Mouse (Mus musculus) neural tube, embryonic 14.5 days (tissue): Measurements from ENCODE around the gene D630045J12Rik. TPM values are rescaled to one million over a fixed set of nuclear protein-coding genes. Genes with fewer than 3 reads are reported as not detected.

ENCODE experiments used
- ATAC-seq: fragments of 200-750 bp; cut with Nextera tagmentation; 2 replicates; pipeline ENCODE4 v1.8.0; 2017; ENCODE audit warnings: low read depth, mild to moderate bottlenecking, moderate TSS enrichment, moderate library complexity
- H3K27ac ChIP-seq: fragments of 300-500 bp; sonication (generic); 2 replicates; pipeline ENCODE4 v1.5.1; 2014; ENCODE audit warnings: low read depth, mild to moderate bottlenecking, control low read depth, low read length, moderate library complexity, mixed read lengths
- H3K27me3 ChIP-seq: fragments of 300-500 bp; sonication (generic); 2 replicates; pipeline ENCODE4 v1.6.1; 2014; ENCODE audit warnings: low read length; ENCODE audit not compliant: control insufficient read depth, insufficient read depth
- H3K36me3 ChIP-seq: fragments of 300-500 bp; sonication (generic); 2 replicates; pipeline ENCODE4 v1.6.1; 2014; ENCODE audit warnings: low read length, mixed read lengths; ENCODE audit not compliant: control insufficient read depth, insufficient read depth
- H3K4me1 ChIP-seq: fragments of 300-500 bp; sonication (generic); 2 replicates; pipeline ENCODE4 v1.6.1; 2014; ENCODE audit warnings: low read length; ENCODE audit not compliant: control insufficient read depth, insufficient read depth
- H3K4me2 ChIP-seq: fragments of 300-500 bp; sonication (generic); 2 replicates; pipeline ENCODE4 v1.6.1; 2014; ENCODE audit warnings: mild to moderate bottlenecking, low read depth, low read length, control low read depth
- H3K4me3 ChIP-seq: fragments of 300-500 bp; sonication (generic); 2 replicates; pipeline ENCODE4 v1.5.1; 2014; ENCODE audit warnings: low read depth, low read length, control low read depth, mixed read lengths
- H3K9ac ChIP-seq: fragments of 300-500 bp; sonication (generic); replicated peaks from 2 replicates; pipeline ENCODE4 v1.6.1; 2014; ENCODE audit warnings: low read depth, mild to moderate bottlenecking, control low read depth, low read length, mixed read lengths
- H3K9me3 ChIP-seq: fragments of 300-500 bp; sonication (generic); 2 replicates; pipeline ENCODE4 v1.6.1; 2016; ENCODE audit warnings: low read length; ENCODE audit not compliant: control insufficient read depth
- WGBS: fragments of 180-500 bp; shearing (Covaris S2); extraction: QIAGEN DNeasy Blood & Tissue Kit; methylation state at CpG from one replicate; pipeline ENCODE4 v1.1.7; 2014; 5-methylcytosine and 5-hydroxymethylcytosine counted together
- polyA plus RNA-seq: library from polyadenylated mRNA; unstranded; fragments of >200 nt; fragmentation: Nextera tagmentation; extraction: Ambion mirVana; gene quantifications from 2 replicates; pipeline ENCODE4 v1.2.1, GENCODE M21; 2014

The D630045J12Rik gene
- polyA plus RNA-seq, 1 experiment from 2014 or later = 21.0 TPM

GRCm38 (mm10) chr6:38122791-38123190 is 131.0 kb downstream of the D630045J12Rik start:
- Histone ChIP-seq H3K4me3 (no peak overlapping the region), H3K4me2 (no peak overlapping the region), H3K9me3 (no peaks in the 10 kb centered on the region), H3K4me1 (no peaks in the 10 kb centered on the region), H3K9ac (no peak overlapping the region), H3K27ac (no peak overlapping the region), H3K27me3 (no peaks in the 10 kb centered on the region), H3K36me3 (peaks cover 13% of the 10 kb centered on the region)
- 75% methylated on average over 6 of the region's 6 CpGs for WGBS
- ATAC-seq = no peak

DNA sequence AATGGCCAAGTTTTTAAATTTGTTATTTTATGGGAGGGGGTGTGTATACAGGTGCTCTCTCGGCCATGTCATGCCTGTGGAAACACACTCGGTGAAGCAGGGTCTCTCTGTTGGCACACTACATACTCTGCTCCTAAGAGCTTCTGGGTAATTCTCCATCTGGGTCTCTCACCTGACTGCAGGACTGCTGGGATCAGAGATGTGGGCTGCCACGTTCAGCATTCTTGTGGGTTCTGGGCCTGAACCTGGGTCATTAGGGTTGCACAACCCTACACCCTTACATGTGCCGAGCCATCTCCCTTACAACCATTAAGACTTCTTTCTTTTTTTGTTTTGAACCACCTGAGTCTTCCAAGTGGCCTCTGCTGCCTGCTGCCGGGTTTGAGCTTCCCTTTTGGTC is 132.0 kb downstream of the D630045J12Rik start:
- H3K27ac ChIP-seq = no peak overlapping the region
- WGBS = 89% methylated on average over 5 of the region's 5 CpGs
- no peaks in the 10 kb centered on the region for H3K9me3 ChIP-seq
- peaks cover 5% of the 10 kb centered on the region; the same call in 1 of the 2 replicates for H3K36me3 ChIP-seq
- no peak overlapping the region for H3K4me2 ChIP-seq
- H3K27me3 ChIP-seq = no peaks in the 10 kb centered on the region
- no peaks in the 10 kb centered on the region for H3K4me1 ChIP-seq
- ATAC-seq = no peak
- H3K9ac ChIP-seq = no peak overlapping the region
- H3K4me3 ChIP-seq = no peak overlapping the region

GRCm38 (mm10) chr6:38120681-38121371 is 133.0 kb downstream of the D630045J12Rik start:
- Histone ChIP-seq H3K27me3 (no peaks in the 10 kb centered on the region), H3K27ac (no peak overlapping the region), H3K9ac (no peak overlapping the region), H3K36me3 (no peaks in the 10 kb centered on the region), H3K9me3 (no peaks in the 10 kb centered on the region), H3K4me1 (no peaks in the 10 kb centered on the region), H3K4me3 (no peak overlapping the region), H3K4me2 (no peak overlapping the region)
- whole genome bisulfite sequencing = 78% methylated on average over 9 of the region's 9 CpGs
- ATAC-seq = no peak

DNA sequence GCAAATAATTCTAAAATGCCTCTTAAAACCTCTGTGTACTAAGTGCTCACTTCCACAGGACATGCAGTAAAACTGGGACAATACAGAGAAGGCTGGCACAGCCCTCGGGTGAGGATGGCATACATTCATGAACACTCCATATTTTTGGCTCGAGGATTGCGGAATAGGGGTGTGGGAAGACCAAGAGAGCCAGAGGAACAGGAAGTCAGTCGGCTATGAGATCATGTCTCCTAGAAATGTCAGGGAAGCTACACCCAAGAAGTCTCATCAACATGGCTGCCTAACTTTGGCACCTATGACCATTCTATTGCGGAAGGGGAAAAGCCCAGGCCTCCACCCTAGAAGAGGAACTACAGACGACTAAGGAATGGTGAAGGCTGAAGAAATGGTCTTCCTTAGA is 135.5 kb downstream of the D630045J12Rik start:
- H3K27me3 ChIP-seq = no peaks in the 10 kb centered on the region
- no peaks in the 10 kb centered on the region for H3K9me3 ChIP-seq
- no peak overlapping the region for H3K9ac ChIP-seq
- H3K4me1 ChIP-seq = no peaks in the 10 kb centered on the region
- H3K27ac ChIP-seq = no peak overlapping the region
- no peak overlapping the region for H3K4me3 ChIP-seq
- H3K4me2 ChIP-seq = no peak overlapping the region
- no peaks in the 10 kb centered on the region for H3K36me3 ChIP-seq
- WGBS = 90% methylated on average over 6 of the region's 6 CpGs
- ATAC-seq = no peak

GRCm38 (mm10) chr6:38116107-38116770 is 137.6 kb downstream of the D630045J12Rik start:
- H3K27me3 ChIP-seq = no peaks in the 10 kb centered on the region
- H3K27ac ChIP-seq = no peak overlapping the region
- H3K4me1 ChIP-seq = no peaks in the 10 kb centered on the region
- no peak for ATAC-seq
- no peak overlapping the region for H3K4me3 ChIP-seq
- no peaks in the 10 kb centered on the region for H3K36me3 ChIP-seq
- no peaks in the 10 kb centered on the region for H3K9me3 ChIP-seq
- no peak overlapping the region for H3K4me2 ChIP-seq
- 73% methylated on average over 4 of the region's 4 CpGs for WGBS
- H3K9ac ChIP-seq = no peak overlapping the region

DNA sequence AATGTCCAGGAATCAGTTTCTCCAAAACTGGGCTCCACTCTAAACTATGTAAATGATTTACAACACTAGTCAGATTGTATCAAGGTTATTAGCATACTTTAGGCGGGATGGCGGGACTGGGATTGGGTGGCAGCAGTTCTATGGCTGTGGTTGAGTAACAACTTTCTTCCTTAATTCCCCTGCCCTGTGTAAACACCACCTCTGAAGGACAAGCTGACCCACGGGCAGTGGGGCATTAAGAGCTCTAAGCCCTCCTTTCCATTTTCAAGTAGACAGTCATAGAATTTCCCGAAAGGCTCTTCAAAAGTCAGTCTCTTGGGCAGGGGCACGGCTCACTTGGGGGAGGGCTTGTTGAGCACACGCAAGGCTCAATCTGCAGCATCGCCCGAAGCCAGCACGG is 142.9 kb downstream of the D630045J12Rik start:
- Histone ChIP-seq H3K36me3 (no peaks in the 10 kb centered on the region), H3K9me3 (no peaks in the 10 kb centered on the region), H3K9ac (no peak overlapping the region), H3K27me3 (no peaks in the 10 kb centered on the region), H3K4me3 (no peak overlapping the region), H3K4me1 (no peaks in the 10 kb centered on the region), H3K27ac (no peak overlapping the region), H3K4me2 (no peak overlapping the region)
- ATAC-seq = no peak
- WGBS = 79% methylated on average over 9 of the region's 9 CpGs

DNA sequence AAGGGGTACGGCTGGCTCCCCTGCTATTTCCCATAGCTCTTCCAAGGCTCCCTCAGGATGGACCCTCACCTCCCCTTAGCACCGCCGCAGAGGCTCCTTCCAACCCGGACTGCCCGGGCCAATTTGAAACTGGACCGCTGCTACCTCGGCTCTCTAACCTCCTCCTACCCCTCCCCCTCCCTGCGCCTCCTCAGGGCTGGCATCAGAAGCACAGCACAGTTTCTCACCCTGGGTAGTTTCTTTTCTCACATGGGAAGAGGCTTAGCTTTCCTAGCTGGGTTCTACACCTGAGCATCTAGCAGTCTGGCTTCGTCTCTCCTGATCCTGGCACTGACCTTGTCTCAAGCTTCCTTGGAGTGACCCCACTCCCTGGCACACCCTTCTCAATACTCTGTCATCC is 143.9 kb downstream of the D630045J12Rik start:
- Histone ChIP-seq H3K9ac (no peak overlapping the region), H3K4me2 (no peak overlapping the region), H3K4me1 (no peaks in the 10 kb centered on the region), H3K36me3 (no peaks in the 10 kb centered on the region), H3K4me3 (no peak overlapping the region), H3K9me3 (no peaks in the 10 kb centered on the region), H3K27me3 (no peaks in the 10 kb centered on the region), H3K27ac (no peak overlapping the region)
- WGBS = 19% methylated on average over 9 of the region's 9 CpGs
- no peak for ATAC-seq

DNA sequence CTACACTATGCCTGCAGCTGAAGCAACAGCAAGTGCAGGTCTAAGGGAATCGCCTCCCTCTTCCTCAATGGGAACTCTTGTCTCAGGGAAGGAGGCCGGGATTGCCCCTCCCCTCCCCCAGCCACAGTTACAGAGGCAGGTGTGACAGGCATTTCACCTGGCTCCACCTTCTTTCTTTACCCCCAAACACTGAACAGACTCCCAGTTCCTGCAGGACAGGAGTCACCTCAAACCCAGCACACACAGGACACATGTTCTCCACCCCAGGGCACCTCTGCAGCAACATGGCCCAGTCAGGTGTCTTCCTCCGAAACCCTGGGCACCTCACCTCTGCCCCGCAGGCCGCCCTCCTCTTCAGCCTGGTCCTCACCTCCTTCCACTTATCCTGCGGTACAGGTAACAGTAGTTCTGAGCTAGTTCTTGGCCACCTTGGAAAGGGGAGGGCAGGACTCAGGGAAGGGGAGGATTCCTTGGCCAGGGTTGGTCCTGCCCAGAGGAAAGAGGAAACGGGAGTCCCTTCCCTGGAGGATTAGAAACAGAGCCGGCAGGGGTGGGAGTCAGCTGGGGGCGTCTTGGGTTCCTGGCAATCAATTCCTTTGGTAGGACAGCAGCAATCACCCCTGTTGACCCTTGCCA is 144.5 kb downstream of the D630045J12Rik start, which contains the start of gene Tmem213:
Gene Tmem213 (plus strand): TSS at position 96 of the 636 bp plus-strand sequence.
- H3K27me3 ChIP-seq = no peaks in the 10 kb centered on the region
- peak; percentile 17; the same call in 1 of the 2 replicates for ATAC-seq
- H3K36me3 ChIP-seq = no peaks in the 10 kb centered on the region
- no peak within 1 kb of the TSS for H3K4me2 ChIP-seq
- no peaks in the 10 kb centered on the region for H3K9me3 ChIP-seq
- H3K27ac ChIP-seq = no peak within 1 kb of the TSS
- no peak within 1 kb of the TSS for H3K4me3 ChIP-seq
- H3K9ac ChIP-seq = no peak within 1 kb of the TSS
- H3K4me1 ChIP-seq = no peaks in the 10 kb centered on the region
- WGBS = 42% methylated on average over 9 of the region's 9 CpGs

DNA sequence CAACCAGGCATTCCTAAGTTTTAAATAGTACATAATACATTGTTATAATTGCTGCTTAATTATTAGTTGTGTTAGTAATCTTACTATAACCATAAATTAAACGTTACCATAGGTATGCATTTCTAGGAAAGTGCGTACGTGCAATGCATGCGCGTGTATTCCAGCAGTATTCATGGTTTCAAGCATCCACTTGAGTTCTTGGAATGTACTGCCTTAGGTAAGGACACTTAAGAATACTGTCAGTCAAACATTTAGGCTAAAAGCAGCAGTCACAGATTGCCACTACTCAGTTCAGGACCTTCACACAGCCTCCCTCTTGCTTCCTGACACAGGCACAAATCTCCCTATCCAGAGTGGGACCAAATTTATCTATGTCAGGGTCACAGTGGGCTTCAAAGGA is 145.4 kb downstream of the D630045J12Rik start:
- Histone ChIP-seq H3K4me2 (no peak overlapping the region), H3K9me3 (no peaks in the 10 kb centered on the region), H3K27ac (no peak overlapping the region), H3K36me3 (no peaks in the 10 kb centered on the region), H3K4me3 (no peak overlapping the region), H3K9ac (no peak overlapping the region), H3K4me1 (no peaks in the 10 kb centered on the region), H3K27me3 (no peaks in the 10 kb centered on the region)
- no peak for ATAC-seq
- 91% methylated on average over 5 of the region's 5 CpGs for WGBS
